Comparison of ENCODE assay signal across 8 mouse cellular contexts in genomic region chr8:120425199-120425941, GRCm38 (mm10).
DNase-seq lines count a peak whose midpoint lies in the region; ATAC-seq lines count a peak whose summit lies in the region.

No protein-coding gene starts in this region.

- no peak for DNase-seq in heart, adult 9 months (ENCODE audit: low spot score in 2 of 2)
- peak; percentile 88 for DNase-seq in Muller cell, postnatal 12 days (ENCODE audit: inconsistent ontology term)
- peak; percentile 74 for DNase-seq in hindbrain, embryonic 11.5 days (ENCODE audit: low spot score)
- peak; percentile 90 for DNase-seq in midbrain, embryonic 11.5 days (ENCODE audit: low spot score, missing footprints)
- DNase-seq in layer of hippocampus, postnatal 25 days (ENCODE audit: extremely low spot score in 1 of 2, low spot score in 1 of 2): no peak
- DNase-seq in right cerebral cortex, postnatal 4 days: no peak

- no peak overlapping the region; the same call in 1 of the 2 replicates for H3K4me3 ChIP-seq in heart, embryonic 11.5 days (ENCODE audit: low read depth, low read length)
- H3K4me3 ChIP-seq in hindbrain, embryonic 11.5 days (ENCODE audit: low read depth, low read length): no peak overlapping the region
- no peak overlapping the region for H3K4me3 ChIP-seq in midbrain, embryonic 11.5 days (ENCODE audit: low read depth, low read length)

- 10% methylated on average over 8 of the region's 8 CpGs for WGBS in heart, embryonic 11.5 days (ENCODE audit: insufficient replicate concordance)
- 3% methylated on average over 8 of the region's 8 CpGs for WGBS in hindbrain, embryonic 11.5 days
- 2% methylated on average over 8 of the region's 8 CpGs for WGBS in midbrain, embryonic 11.5 days

- H3K27ac ChIP-seq in heart, embryonic 11.5 days (ENCODE audit: low read depth, low read length): peak overlapping the region; percentile 83
- H3K27ac ChIP-seq in hindbrain, embryonic 11.5 days (ENCODE audit: low read depth, low read length): peak overlapping the region; percentile 89
- H3K27ac ChIP-seq in midbrain, embryonic 11.5 days (ENCODE audit: low read depth, low read length): peak overlapping the region; percentile 87

- H3K27me3 ChIP-seq in heart, embryonic 11.5 days (ENCODE audit: control insufficient read depth, insufficient read depth, low read length): no peaks in the 10 kb centered on the region
- H3K27me3 ChIP-seq in hindbrain, embryonic 11.5 days (ENCODE audit: control insufficient read depth, insufficient read depth, low read length): no peaks in the 10 kb centered on the region
- peaks cover 2% of the 10 kb centered on the region; the same call in 1 of the 2 replicates for H3K27me3 ChIP-seq in midbrain, embryonic 11.5 days (ENCODE audit: control insufficient read depth, insufficient read depth, low read length)

- peaks cover 68% of the 10 kb centered on the region for H3K4me1 ChIP-seq in heart, embryonic 11.5 days (ENCODE audit: control insufficient read depth, insufficient read depth, low read length)
- peaks cover 49% of the 10 kb centered on the region for H3K4me1 ChIP-seq in hindbrain, embryonic 11.5 days (replicated peaks; ENCODE audit: control insufficient read depth, insufficient read depth, low read length)
- H3K4me1 ChIP-seq in midbrain, embryonic 11.5 days (ENCODE audit: control insufficient read depth, insufficient read depth, low read length): peaks cover 73% of the 10 kb centered on the region

- H3K4me2 ChIP-seq in heart, embryonic 11.5 days: peak overlapping the region; percentile 31
- H3K4me2 ChIP-seq in hindbrain, embryonic 11.5 days (replicated peaks; ENCODE audit: low read depth, low read length): no peak overlapping the region
- peak overlapping the region; percentile 12; the same call in 1 of the 2 replicates for H3K4me2 ChIP-seq in midbrain, embryonic 11.5 days

- ATAC-seq in heart, embryonic 11.5 days (replicated peaks; ENCODE audit: insufficient number of reproducible peaks, low FRiP score, low TSS enrichment): peak; percentile 44; the same call in 1 of the 2 replicates
- peak; percentile 88 for ATAC-seq in hindbrain, embryonic 11.5 days (ENCODE audit: low FRiP score)
- peak; percentile 78 for ATAC-seq in midbrain, embryonic 11.5 days (ENCODE audit: low FRiP score)
- ATAC-seq in granulocyte monocyte progenitor cell, adult 5-6 weeks (replicated peaks; ENCODE audit: poor library complexity, severe bottlenecking): no peak

- peak overlapping the region; percentile 46; the same call in 1 of the 2 replicates for H3K9ac ChIP-seq in heart, embryonic 11.5 days (ENCODE audit: low read depth, low read length)
- H3K9ac ChIP-seq in hindbrain, embryonic 11.5 days (ENCODE audit: low read depth, low read length): no peak overlapping the region
- peak overlapping the region; percentile 41 for H3K9ac ChIP-seq in midbrain, embryonic 11.5 days (ENCODE audit: low read length)

- H3K36me3 ChIP-seq in heart, embryonic 11.5 days (ENCODE audit: control insufficient read depth, insufficient read depth, low read length): no peaks in the 10 kb centered on the region
- no peaks in the 10 kb centered on the region for H3K36me3 ChIP-seq in hindbrain, embryonic 11.5 days (ENCODE audit: control insufficient read depth, insufficient read depth, low read length)
- no peaks in the 10 kb centered on the region for H3K36me3 ChIP-seq in midbrain, embryonic 11.5 days (ENCODE audit: control insufficient read depth, insufficient read depth, low read length)

- no peaks in the 10 kb centered on the region for H3K9me3 ChIP-seq in heart, embryonic 11.5 days (replicated peaks; ENCODE audit: control insufficient read depth, low read length)
- no peaks in the 10 kb centered on the region for H3K9me3 ChIP-seq in hindbrain, embryonic 11.5 days (ENCODE audit: control insufficient read depth, low read length)
- no peaks in the 10 kb centered on the region for H3K9me3 ChIP-seq in midbrain, embryonic 11.5 days (ENCODE audit: control insufficient read depth, low read length)

Comparison
In these comparisons a context has a peak if more than half of its experiments do, and no peak if none do; other contexts are left out.
1. DNase-seq: peak in Muller cell, postnatal 12 days (single experiment), hindbrain, embryonic 11.5 days (single experiment) and midbrain, embryonic 11.5 days (single experiment); none in heart, adult 9 months (0 of 2), layer of hippocampus, postnatal 25 days (0 of 2) and right cerebral cortex, postnatal 4 days (single experiment).
2. Peak in every context shown above with its lines, with median percentiles within 50 percentile points of each other: H3K27ac ChIP-seq.